In genomic region chr12:72654698-72655097, GRCm38 (mm10) we compare ENCODE assay signal across 9 mouse cellular contexts. TPM values are rescaled to one million over a fixed set of nuclear protein-coding genes. Genes with fewer than 3 reads are reported as not detected.
DNase-seq lines count a peak whose midpoint lies in the region; ATAC-seq and TF ChIP-seq lines count a peak whose summit lies in the region.
"Had no signal": no experiment of that assay in that cellular context is flagged by ENCODE, and none has a peak within 500 bp of the region (broad histone marks: within the 10 kb centered on the region; RNA-seq: fewer than 3 reads in every experiment).

No protein-coding gene starts in this region.

- no peak overlapping the region for H3K27ac ChIP-seq in forebrain, embryonic 10.5 days
- no peak overlapping the region for H3K27ac ChIP-seq in forebrain, embryonic 12.5 days
- H3K27ac ChIP-seq: limb, embryonic 12.5 days had no signal

- CTCF ChIA-PET in Patski (lab: Charles Lee): interaction anchor here (1.0 to 1.9 kb wide), 5 partner anchors 10 to 140 kb away, joined by 3 to 6 read pairs (median 3); partner anchors contain the start of gene Dhrs7

- in situ Hi-C loops in Patski (cut with MboI; ENCODE audit: low pct_unique_long_range_greater_than_20kb): loop anchor here (5.0 kb wide), 1 partner anchor 192 kb away; no protein-coding TSS in a partner anchor

- POLR2A ChIA-PET in Patski (lab: Charles Lee): no interaction called here

- ATAC-seq in forebrain, embryonic 12.5 days (ENCODE audit: low FRiP score): no peak
- ATAC-seq in Patski: peak; percentile 35
- ATAC-seq in megakaryocyte, adult 5-6 weeks (ENCODE audit: poor library complexity, severe bottlenecking): peak; percentile 63; the same call in 1 of the 2 replicates

- H3K4me1 ChIP-seq in forebrain, embryonic 10.5 days: no peaks in the 10 kb centered on the region
- H3K4me1 ChIP-seq in forebrain, embryonic 12.5 days: no peaks in the 10 kb centered on the region
- H3K4me1 ChIP-seq: limb, embryonic 12.5 days had no signal

- H3K9me3 ChIP-seq in forebrain, embryonic 10.5 days: no peaks in the 10 kb centered on the region
- no peaks in the 10 kb centered on the region for H3K9me3 ChIP-seq in forebrain, embryonic 12.5 days
- H3K9me3 ChIP-seq: limb, embryonic 12.5 days had no signal

- no peak overlapping the region for H3K4me3 ChIP-seq in forebrain, embryonic 10.5 days
- H3K4me3 ChIP-seq in forebrain, embryonic 12.5 days (replicated peaks): no peak overlapping the region
- H3K4me3 ChIP-seq: limb, embryonic 12.5 days had no signal

- DNase-seq in forebrain, embryonic 10.5 days (ENCODE audit: extremely low spot score, low spot score): peak; percentile 53
- DNase-seq in Patski (ENCODE audit: low read depth, low spot score): no peak
- peak; percentile 69 to 84 for DNase-seq in cerebellum, postnatal 25 days
- DNase-seq in gastrocnemius, postnatal 10 days: peak; percentile 66
- peak; percentile 74 for DNase-seq in layer of hippocampus, adult 9-11 months
- DNase-seq in right cerebral cortex, postnatal 4 days: peak; percentile 79

- TF ChIP-seq CTCF in Patski (IDR thresholded peaks at IDR 0.05): peak; percentile 83

- 27% methylated on average over 4 of the region's 4 CpGs for WGBS in forebrain, embryonic 10.5 days
- WGBS in forebrain, embryonic 12.5 days: 12% methylated on average over 4 of the region's 4 CpGs

- H3K36me3 ChIP-seq in forebrain, embryonic 10.5 days (replicated peaks): no peaks in the 10 kb centered on the region
- no peaks in the 10 kb centered on the region for H3K36me3 ChIP-seq in forebrain, embryonic 12.5 days (replicated peaks)
- H3K36me3 ChIP-seq: limb, embryonic 12.5 days had no signal

- H3K4me2 ChIP-seq in forebrain, embryonic 12.5 days: no peak overlapping the region
- H3K4me2 ChIP-seq: limb, embryonic 12.5 days had no signal

- H3K9ac ChIP-seq in forebrain, embryonic 12.5 days: no peak overlapping the region
- H3K9ac ChIP-seq: limb, embryonic 12.5 days had no signal

- no peaks in the 10 kb centered on the region for H3K27me3 ChIP-seq in forebrain, embryonic 10.5 days (ENCODE audit: poor library complexity, severe bottlenecking)
- H3K27me3 ChIP-seq in forebrain, embryonic 12.5 days: peaks cover 2% of the 10 kb centered on the region; the same call in 1 of the 2 replicates
- H3K27me3 ChIP-seq in Patski: no peaks in the 10 kb centered on the region
- H3K27me3 ChIP-seq: limb, embryonic 12.5 days had no signal

RNA-seq across cellular contexts. Expression of gene Gm4756, which starts 5.2 kb away (rescaled TPM):
- polyA plus RNA-seq in forebrain, embryonic 10.5 days (2016; fragmentation: Nextera tagmentation; extraction: Ambion mirVana): not detected in 2 replicates
- not detected in 2 replicates for polyA plus RNA-seq in forebrain, embryonic 12.5 days (2016; fragmentation: Nextera tagmentation; extraction: Ambion mirVana)
- 0.10 TPM for polyA plus RNA-seq in Patski (2021)
- total RNA-seq in gastrocnemius, postnatal 10 days (2021): not detected
- total RNA-seq in megakaryocyte, adult 5-6 weeks (2015): not detected in 2 replicates
- total RNA-seq in megakaryocyte, adult 5-6 weeks (2017): not detected in 2 replicates
- polyA plus RNA-seq: limb, embryonic 12.5 days had no signal

RNA-seq across cellular contexts. Expression of gene Dhrs7, which starts 10.0 kb away (rescaled TPM):
- polyA plus RNA-seq in forebrain, embryonic 10.5 days (2016; fragmentation: Nextera tagmentation; extraction: Ambion mirVana): 6.3 and 6.6 TPM in 2 replicates
- 5.2 and 5.9 TPM in 2 replicates for polyA plus RNA-seq in forebrain, embryonic 12.5 days (2016; fragmentation: Nextera tagmentation; extraction: Ambion mirVana)
- 53.0 TPM for polyA plus RNA-seq in Patski (2021)
- total RNA-seq in gastrocnemius, postnatal 10 days (2021): 10 to 100 TPM; 29.9 to 35.9 TPM
- 97.7 and 99.7 TPM in 2 replicates for total RNA-seq in megakaryocyte, adult 5-6 weeks (2015)
- 167 and 179 TPM in 2 replicates for total RNA-seq in megakaryocyte, adult 5-6 weeks (2017)
